Mouse (Mus musculus): Measurements from ENCODE around the gene Plpp3. TPM values are rescaled to one million over a fixed set of nuclear protein-coding genes. Genes with fewer than 3 reads are reported as not detected.

The Plpp3 gene
- polyA plus RNA-seq, 1 experiment: 23.3 TPM

DNA sequence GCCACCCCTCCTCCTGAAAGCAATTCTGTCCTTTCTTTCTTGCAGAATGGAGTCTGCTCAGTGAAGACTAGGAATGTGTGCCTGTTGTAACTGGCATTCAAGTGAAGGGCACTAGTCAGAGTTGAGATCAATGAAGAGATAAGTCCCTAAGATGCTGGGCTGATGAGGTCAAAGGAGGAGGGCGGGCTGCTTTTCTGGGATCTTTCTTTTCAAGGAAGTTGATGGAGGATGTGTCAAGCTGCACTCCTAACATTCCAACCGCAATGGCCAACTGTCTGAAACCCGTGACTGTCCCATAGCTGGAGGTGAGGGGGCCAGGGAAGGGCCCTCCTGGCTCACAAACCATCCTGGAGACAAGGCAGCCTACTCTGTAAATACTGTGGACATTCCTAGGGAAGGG is 118.5 kb downstream of the Plpp3 start:
- no peak for DNase-seq
- Histone ChIP-seq H3K4me1 (replicated peaks; ENCODE audit: control insufficient read depth, insufficient read depth, low read length) (no peaks in the 10 kb centered on the region), H3K27me3 (ENCODE audit: control insufficient read depth, insufficient read depth, low read length) (no peaks in the 10 kb centered on the region), H3K36me3 (ENCODE audit: control insufficient read depth, insufficient read depth, low read length) (no peaks in the 10 kb centered on the region), H3K4me3 (ENCODE audit: control insufficient read depth, insufficient read depth, low read length) (no peak overlapping the region), H3K27ac (ENCODE audit: control insufficient read depth, insufficient read depth, low read length) (no peak overlapping the region)
- WGBS: 95% methylated on average over 3 of the region's 3 CpGs
- TF ChIP-seq CTCF (IDR thresholded peaks at IDR 0.05; ENCODE audit: borderline replicate concordance, control insufficient read depth, extremely low read depth, insufficient read depth, low read length, poor library complexity): no peak
- no peak for TF ChIP-seq POLR2A (IDR thresholded peaks at IDR 0.05; ENCODE audit: control insufficient read depth, extremely low read depth, insufficient read depth, low read length, poor library complexity)

DNA sequence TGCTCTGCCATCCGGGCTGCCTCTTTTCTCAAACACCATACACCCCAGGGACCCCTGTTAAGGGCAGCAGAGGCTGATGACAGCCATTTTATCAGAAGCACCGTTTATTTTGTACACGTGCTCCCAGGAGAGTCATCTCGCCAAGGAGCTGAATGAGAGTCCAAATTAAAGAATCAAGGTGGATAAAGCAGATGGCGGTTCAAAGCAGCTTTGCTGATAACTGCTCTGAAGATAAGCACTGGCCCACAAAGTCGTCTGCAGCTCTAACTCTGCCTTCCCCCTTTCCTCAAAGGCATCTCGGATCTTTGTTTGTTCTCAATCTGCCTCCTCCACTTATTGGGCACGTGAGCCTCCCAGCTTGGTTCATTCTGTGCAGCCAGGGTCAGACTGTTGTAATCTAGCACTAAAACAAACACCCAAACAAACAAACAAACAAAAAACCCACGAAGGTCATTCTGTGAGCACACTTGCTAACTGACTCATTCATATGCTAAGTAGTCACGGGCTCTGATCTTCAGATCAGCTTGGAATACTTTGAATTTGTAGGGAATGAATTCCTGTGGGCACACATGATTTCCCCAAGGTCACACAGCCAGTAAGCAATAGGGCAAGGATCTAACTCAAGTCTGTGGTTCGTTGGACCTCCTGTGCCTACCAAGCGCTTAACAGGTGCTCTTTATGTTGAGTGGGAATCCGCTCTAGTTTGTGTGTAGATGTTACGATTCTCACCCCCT is 119.1 kb downstream of the Plpp3 start:
- Histone ChIP-seq H3K36me3 (ENCODE audit: control insufficient read depth, insufficient read depth, low read length) (no peaks in the 10 kb centered on the region), H3K4me1 (replicated peaks; ENCODE audit: control insufficient read depth, insufficient read depth, low read length) (no peaks in the 10 kb centered on the region), H3K27ac (ENCODE audit: control insufficient read depth, insufficient read depth, low read length) (no peak overlapping the region), H3K27me3 (ENCODE audit: control insufficient read depth, insufficient read depth, low read length) (no peaks in the 10 kb centered on the region), H3K4me3 (ENCODE audit: control insufficient read depth, insufficient read depth, low read length) (no peak overlapping the region)
- no peak for TF ChIP-seq POLR2A (IDR thresholded peaks at IDR 0.05; ENCODE audit: control insufficient read depth, extremely low read depth, insufficient read depth, low read length, poor library complexity)
- no peak for TF ChIP-seq CTCF (IDR thresholded peaks at IDR 0.05; ENCODE audit: borderline replicate concordance, control insufficient read depth, extremely low read depth, insufficient read depth, low read length, poor library complexity)
- DNase-seq: no peak
- 90% methylated on average over 14 of the region's 14 CpGs for WGBS

DNA sequence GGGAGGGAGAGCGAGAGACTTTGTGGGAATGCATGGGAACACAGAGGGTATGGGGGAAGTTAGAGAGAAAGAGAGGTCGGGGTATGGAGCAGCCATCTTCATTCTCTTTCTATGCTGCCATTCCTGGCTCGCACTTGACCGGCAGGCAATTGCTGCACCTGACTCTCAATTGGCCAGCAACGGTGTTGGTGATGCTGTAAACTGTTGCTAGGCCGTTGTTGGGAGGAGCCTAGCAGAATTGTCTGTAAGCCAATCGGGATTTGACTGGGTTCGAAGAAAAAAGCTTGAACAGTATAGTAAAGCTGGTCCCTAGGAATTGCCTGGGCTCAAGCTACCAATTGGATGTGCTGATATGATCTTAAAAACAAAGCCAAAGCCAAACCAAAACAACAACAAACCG is 121.0 kb downstream of the Plpp3 start:
- WGBS: 85% methylated on average over 9 of the region's 9 CpGs
- no peak overlapping the region for H3K4me3 ChIP-seq (ENCODE audit: control insufficient read depth, insufficient read depth, low read length)

DNA sequence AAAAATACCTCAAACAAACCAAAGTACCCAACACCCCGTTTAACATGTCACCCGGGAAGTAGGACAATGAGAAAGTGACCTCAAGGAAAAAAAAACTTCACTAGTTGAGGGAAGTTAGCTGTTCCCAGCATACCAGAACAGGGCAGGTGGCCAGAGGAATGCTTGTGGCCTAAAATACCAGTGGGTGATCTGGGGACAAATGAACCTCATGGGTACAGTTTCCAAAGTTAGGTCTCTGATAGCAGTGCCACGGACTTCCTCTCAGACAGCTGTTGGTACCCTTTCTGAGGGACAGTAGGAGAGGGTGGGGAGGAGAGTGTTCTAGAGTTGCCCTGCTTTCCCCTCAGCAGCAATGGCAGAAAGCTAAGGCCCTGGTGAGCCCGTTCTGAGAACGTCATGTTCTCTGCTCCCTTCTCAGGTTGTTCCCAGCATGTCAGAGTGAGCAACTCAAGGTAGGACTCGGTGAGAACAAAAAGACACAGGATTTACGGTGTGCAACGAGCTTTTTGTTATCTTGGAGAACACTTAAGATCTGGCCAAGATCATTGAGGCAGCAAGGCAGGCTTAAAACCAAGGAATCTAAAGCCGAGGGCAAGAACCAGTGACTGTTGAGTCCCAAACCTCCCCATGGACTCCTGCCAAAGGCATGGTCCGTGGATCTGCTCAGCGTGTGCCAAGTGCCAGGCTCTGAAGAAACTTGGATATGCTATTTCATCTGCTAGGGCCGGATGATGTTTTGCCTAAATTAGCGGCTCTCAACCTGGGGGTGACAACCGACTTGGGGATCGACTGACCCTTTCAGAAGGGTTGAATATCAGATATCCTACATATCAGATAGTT is 121.6 kb downstream of the Plpp3 start:
- H3K4me3 ChIP-seq (ENCODE audit: control insufficient read depth, insufficient read depth, low read length): no peak overlapping the region
- H3K36me3 ChIP-seq (ENCODE audit: control insufficient read depth, insufficient read depth, low read length): no peaks in the 10 kb centered on the region
- no peak for TF ChIP-seq CTCF (IDR thresholded peaks at IDR 0.05; ENCODE audit: borderline replicate concordance, control insufficient read depth, extremely low read depth, insufficient read depth, low read length, poor library complexity)
- TF ChIP-seq POLR2A (IDR thresholded peaks at IDR 0.05; ENCODE audit: control insufficient read depth, extremely low read depth, insufficient read depth, low read length, poor library complexity): no peak
- no peaks in the 10 kb centered on the region for H3K27me3 ChIP-seq (ENCODE audit: control insufficient read depth, insufficient read depth, low read length)
- WGBS: 87% methylated on average over 15 of the region's 15 CpGs
- no peak overlapping the region for H3K27ac ChIP-seq (ENCODE audit: control insufficient read depth, insufficient read depth, low read length)
- DNase-seq: no peak
- no peaks in the 10 kb centered on the region for H3K4me1 ChIP-seq (replicated peaks; ENCODE audit: control insufficient read depth, insufficient read depth, low read length)

More for the DNA sequence above, 121.0 kb downstream of the Plpp3 start:
- H3K4me1 ChIP-seq (replicated peaks; ENCODE audit: control insufficient read depth, insufficient read depth, low read length): no peaks in the 10 kb centered on the region
- H3K36me3 ChIP-seq (ENCODE audit: control insufficient read depth, insufficient read depth, low read length): no peaks in the 10 kb centered on the region
- no peak for DNase-seq
- no peak overlapping the region for H3K27ac ChIP-seq (ENCODE audit: control insufficient read depth, insufficient read depth, low read length)
- no peak for TF ChIP-seq CTCF (IDR thresholded peaks at IDR 0.05; ENCODE audit: borderline replicate concordance, control insufficient read depth, extremely low read depth, insufficient read depth, low read length, poor library complexity)
- TF ChIP-seq POLR2A (IDR thresholded peaks at IDR 0.05; ENCODE audit: control insufficient read depth, extremely low read depth, insufficient read depth, low read length, poor library complexity): no peak
- no peaks in the 10 kb centered on the region for H3K27me3 ChIP-seq (ENCODE audit: control insufficient read depth, insufficient read depth, low read length)

DNA sequence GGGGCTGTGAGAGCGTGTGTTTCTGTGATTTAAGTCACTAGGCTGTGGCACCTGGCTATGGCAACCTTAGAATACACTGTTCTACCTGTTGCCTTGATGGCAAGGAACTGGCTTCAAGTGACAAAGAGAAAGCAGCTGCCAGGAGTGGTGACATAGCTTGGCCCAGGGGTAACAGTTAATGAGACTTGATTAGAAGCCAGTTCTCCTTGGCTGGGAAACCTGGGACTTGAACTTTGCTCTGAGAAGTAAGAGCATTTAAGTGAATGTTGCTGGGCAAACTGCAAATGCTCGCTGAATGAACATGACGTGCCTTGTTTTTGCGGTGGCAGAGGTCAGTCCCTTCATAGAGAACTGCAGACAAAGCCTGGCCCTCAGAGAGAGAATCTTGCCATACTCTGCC is 122.7 kb downstream of the Plpp3 start:
- H3K27ac ChIP-seq (ENCODE audit: control insufficient read depth, insufficient read depth, low read length): no peak overlapping the region
- H3K4me3 ChIP-seq (ENCODE audit: control insufficient read depth, insufficient read depth, low read length): no peak overlapping the region
- TF ChIP-seq CTCF (IDR thresholded peaks at IDR 0.05; ENCODE audit: borderline replicate concordance, control insufficient read depth, extremely low read depth, insufficient read depth, low read length, poor library complexity) (no peak), POLR2A (IDR thresholded peaks at IDR 0.05; ENCODE audit: control insufficient read depth, extremely low read depth, insufficient read depth, low read length, poor library complexity) (no peak)
- WGBS: 97% methylated on average over 4 of the region's 4 CpGs
- H3K27me3 ChIP-seq (ENCODE audit: control insufficient read depth, insufficient read depth, low read length): no peaks in the 10 kb centered on the region
- H3K36me3 ChIP-seq (ENCODE audit: control insufficient read depth, insufficient read depth, low read length): no peaks in the 10 kb centered on the region
- DNase-seq: no peak
- H3K4me1 ChIP-seq (replicated peaks; ENCODE audit: control insufficient read depth, insufficient read depth, low read length): no peaks in the 10 kb centered on the region

DNA sequence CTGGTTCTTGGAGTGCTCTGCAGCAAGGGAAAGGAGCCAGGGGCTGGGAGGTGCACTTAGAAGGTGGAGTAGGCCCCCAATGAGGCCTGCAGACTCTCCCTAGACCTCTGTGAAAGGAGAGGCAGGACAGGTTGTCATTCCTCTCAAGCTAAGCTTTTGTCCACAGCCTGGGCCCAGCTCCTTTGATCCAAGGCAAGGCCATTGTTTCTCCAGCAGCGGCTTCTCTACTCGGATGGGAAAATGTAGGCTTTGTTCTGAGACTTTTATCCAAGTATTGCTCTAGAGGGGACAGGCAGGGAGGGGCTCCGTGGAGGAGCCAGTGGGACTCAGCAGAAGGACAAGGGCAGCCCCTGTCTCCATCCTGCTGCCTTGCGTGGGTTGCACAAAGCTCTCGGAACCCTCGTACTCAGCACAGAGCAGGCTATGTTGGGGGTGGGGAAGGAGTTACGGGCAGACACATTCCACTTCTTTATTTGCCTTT is 124.6 kb downstream of the Plpp3 start:
- 92% methylated on average over 7 of the region's 7 CpGs for WGBS
- no peak overlapping the region for H3K27ac ChIP-seq (ENCODE audit: control insufficient read depth, insufficient read depth, low read length)

More for the DNA sequence above, 124.6 kb downstream of the Plpp3 start:
- no peaks in the 10 kb centered on the region for H3K36me3 ChIP-seq (ENCODE audit: control insufficient read depth, insufficient read depth, low read length)
- TF ChIP-seq CTCF (IDR thresholded peaks at IDR 0.05; ENCODE audit: borderline replicate concordance, control insufficient read depth, extremely low read depth, insufficient read depth, low read length, poor library complexity) (no peak), POLR2A (IDR thresholded peaks at IDR 0.05; ENCODE audit: control insufficient read depth, extremely low read depth, insufficient read depth, low read length, poor library complexity) (no peak)
- DNase-seq: no peak
- H3K4me1 ChIP-seq (replicated peaks; ENCODE audit: control insufficient read depth, insufficient read depth, low read length): no peaks in the 10 kb centered on the region
- H3K27me3 ChIP-seq (ENCODE audit: control insufficient read depth, insufficient read depth, low read length): no peaks in the 10 kb centered on the region
- no peak overlapping the region for H3K4me3 ChIP-seq (ENCODE audit: control insufficient read depth, insufficient read depth, low read length)

Other genes with a start within 250 kb of the Plpp3 start
- gene Fyb2, start 243.9 kb upstream of the Plpp3 start, polyA plus RNA-seq (2012; rRNA removed): 0.54 and 0.70 TPM in 2 replicates
- gene Prkaa2, start 47.5 kb upstream of the Plpp3 start, polyA plus RNA-seq (2012; rRNA removed): 0.89 and 1.7 TPM in 2 replicates

Data from thymus, adult 2 months (tissue).